Mouse (Mus musculus): ENCODE results near the gene Zbed3.

DNA sequence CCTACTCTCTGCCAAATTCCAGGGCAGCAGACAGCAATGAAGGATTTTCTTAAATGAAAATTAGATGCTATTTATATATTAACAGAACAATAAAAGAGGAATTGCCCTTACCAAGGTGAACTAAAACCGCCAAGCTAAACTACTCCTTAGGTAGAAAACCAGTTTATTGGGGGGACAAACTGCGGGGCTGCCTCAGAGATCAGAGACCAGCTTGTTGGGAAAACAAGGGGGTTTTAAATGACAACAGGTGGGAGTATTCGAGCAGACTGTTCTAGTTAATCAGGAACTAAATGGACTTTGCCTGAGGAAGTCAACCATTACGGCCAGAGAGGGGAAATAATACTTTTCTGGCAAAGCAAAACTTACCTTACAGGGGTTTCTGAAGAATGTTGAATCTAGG lies 3.0 kb upstream of the Zbed3 start:
- TF ChIP-seq CTCF (IDR thresholded peaks at IDR 0.05; ENCODE audit: low read depth) (no peak), EP300 (IDR thresholded peaks at IDR 0.05; ENCODE audit: low read depth) (no peak)

Measured in heart, postnatal 0 days (tissue).